Mouse (Mus musculus) kidney, adult 2 months (tissue): Measurements from ENCODE around the gene Zfp114.

ENCODE experiments used
- CTCF ChIP-seq: fragments of 200-500 bp; conservative IDR thresholded peaks from 2 replicates; pipeline ENCODE4 v1.5.1; 2011; ENCODE audit warnings: low read depth, mild to moderate bottlenecking, control low read depth, low read length, moderate library complexity, mixed read lengths; ENCODE audit not compliant: insufficient read depth, insufficient read length
- POLR2A ChIP-seq: fragments of 200-500 bp; IDR thresholded peaks from one replicate; pipeline ENCODE4 v1.6.1; 2011; ENCODE audit warnings: low read depth, low read length, control low read depth

- TF ChIP-seq CTCF (no peak), POLR2A (no peak)
Observed at GRCm38 (mm10) chr7:24174618-24175336, at the start of gene Zfp114.
